Mouse (Mus musculus) testis, adult 2 months (tissue): Measurements from ENCODE around the gene Srxn1. TPM values are rescaled to one million over a fixed set of nuclear protein-coding genes. Genes with fewer than 3 reads are reported as not detected.

ENCODE experiments used
- H3K27ac ChIP-seq: fragments of 200-500 bp; 2 replicates; pipeline ENCODE4 v1.5.1; 2012; ENCODE audit warnings: low read depth, low read length; ENCODE audit not compliant: control insufficient read depth, insufficient read depth
- H3K27me3 ChIP-seq: fragments of 200-500 bp; 2 replicates; pipeline ENCODE4 v1.6.1; 2012; ENCODE audit warnings: mild to moderate bottlenecking, low read length, moderate library complexity; ENCODE audit not compliant: control insufficient read depth, insufficient read depth
- H3K36me3 ChIP-seq: fragments of 200-500 bp; 2 replicates; pipeline ENCODE4 v1.6.1; 2012; ENCODE audit warnings: mild to moderate bottlenecking, low read length; ENCODE audit not compliant: control insufficient read depth, insufficient read depth
- H3K4me1 ChIP-seq: fragments of 200-500 bp; 2 replicates; pipeline ENCODE4 v1.6.1; 2012; ENCODE audit warnings: low read length; ENCODE audit not compliant: control insufficient read depth, insufficient read depth
- H3K4me3 ChIP-seq: fragments of 200-500 bp; 2 replicates; pipeline ENCODE4 v1.5.1; 2012; ENCODE audit warnings: low read depth, mild to moderate bottlenecking, low read length, moderate library complexity, mixed read lengths; ENCODE audit not compliant: control insufficient read depth
- CTCF ChIP-seq: fragments of 200-500 bp; IDR thresholded peaks from 2 replicates; pipeline ENCODE4 v1.5.1; 2012; ENCODE audit warnings: low read depth, mild to moderate bottlenecking, inconsistent platforms, low read length, moderate library complexity; ENCODE audit not compliant: control insufficient read depth, insufficient read depth, insufficient replicate concordance
- POLR2A ChIP-seq: fragments of 200-500 bp; IDR thresholded peaks from 2 replicates; pipeline ENCODE4 v1.6.1; 2012; ENCODE audit warnings: low read depth, mild to moderate bottlenecking, inconsistent platforms, low read length, moderate library complexity; ENCODE audit not compliant: control insufficient read depth
- polyA plus RNA-seq: library from polyadenylated mRNA; depleted of rRNA; stranded (reverse); fragments of >200 nt; gene quantifications from 2 replicates; pipeline ENCODE4 v1.2.3, GENCODE M21; 2012

Gene Srxn1
- polyA plus RNA-seq, 1 experiment = 131 TPM

GRCm38 (mm10) chr2:152091342-152092056 lies 13.8 kb upstream of the Srxn1 start:
- no peak for TF ChIP-seq POLR2A
- TF ChIP-seq CTCF = no peak
- Histone ChIP-seq H3K27ac (no peak overlapping the region), H3K4me3 (no peak overlapping the region), H3K4me1 (peaks cover 16% of the 10 kb centered on the region), H3K27me3 (no peaks in the 10 kb centered on the region), H3K36me3 (no peaks in the 10 kb centered on the region)

GRCm38 (mm10) chr2:152092927-152093326 lies 12.4 kb upstream of the Srxn1 start:
- TF ChIP-seq POLR2A (no peak), CTCF (no peak)
- Histone ChIP-seq H3K27me3 (no peaks in the 10 kb centered on the region), H3K4me3 (peak overlapping the region; percentile 66), H3K27ac (no peak overlapping the region), H3K36me3 (no peaks in the 10 kb centered on the region), H3K4me1 (peaks cover 16% of the 10 kb centered on the region)

GRCm38 (mm10) chr2:152093356-152093792 lies 11.9 kb upstream of the Srxn1 start:
- TF ChIP-seq POLR2A = peak; percentile 62; the same call in 1 of the 2 replicates
- TF ChIP-seq CTCF = no peak
- no peak overlapping the region for H3K27ac ChIP-seq
- H3K27me3 ChIP-seq = no peaks in the 10 kb centered on the region
- no peaks in the 10 kb centered on the region for H3K36me3 ChIP-seq
- peak overlapping the region; percentile 78 for H3K4me3 ChIP-seq
- peaks cover 16% of the 10 kb centered on the region for H3K4me1 ChIP-seq

GRCm38 (mm10) chr2:152094856-152095545 lies 10.3 kb upstream of the Srxn1 start:
- Histone ChIP-seq H3K27me3 (no peaks in the 10 kb centered on the region), H3K4me1 (peaks cover 16% of the 10 kb centered on the region), H3K36me3 (no peaks in the 10 kb centered on the region), H3K27ac (no peak overlapping the region), H3K4me3 (no peak overlapping the region)
- TF ChIP-seq POLR2A (no peak), CTCF (no peak)

GRCm38 (mm10) chr2:152096922-152097321 lies 8.4 kb upstream of the Srxn1 start:
- no peak for TF ChIP-seq POLR2A
- no peak for TF ChIP-seq CTCF
- Histone ChIP-seq H3K27me3 (no peaks in the 10 kb centered on the region), H3K36me3 (no peaks in the 10 kb centered on the region), H3K4me1 (peaks cover 16% of the 10 kb centered on the region), H3K27ac (no peak overlapping the region), H3K4me3 (no peak overlapping the region)

- Histone ChIP-seq H3K27ac (no peak overlapping the region), H3K27me3 (no peaks in the 10 kb centered on the region), H3K36me3 (no peaks in the 10 kb centered on the region), H3K4me3 (no peak overlapping the region), H3K4me1 (peaks cover 13% of the 10 kb centered on the region)
- TF ChIP-seq POLR2A (no peak), CTCF (no peak)
Observed at GRCm38 (mm10) chr2:152097916-152098315, 7.4 kb upstream of the Srxn1 start.

GRCm38 (mm10) chr2:152099538-152099937 lies 5.8 kb upstream of the Srxn1 start:
- H3K27me3 ChIP-seq = no peaks in the 10 kb centered on the region
- H3K36me3 ChIP-seq = no peaks in the 10 kb centered on the region
- no peak for TF ChIP-seq POLR2A
- no peak for TF ChIP-seq CTCF
- H3K4me1 ChIP-seq = peaks cover 3% of the 10 kb centered on the region; the same call in 1 of the 2 replicates
- H3K4me3 ChIP-seq = no peak overlapping the region
- H3K27ac ChIP-seq = no peak overlapping the region
